Mouse (Mus musculus) heart, embryonic 12.5 days (tissue): ENCODE data around the gene Pde4d. TPM values are rescaled to one million over a fixed set of nuclear protein-coding genes. Genes with fewer than 3 reads are reported as not detected.

Experiments used
- ATAC-seq: fragments of 200-750 bp; cut with Nextera tagmentation; 2 replicates; pipeline ENCODE4 v1.8.0; 2017; ENCODE audit warnings: moderate TSS enrichment, moderate library complexity; ENCODE audit not compliant: insufficient number of reproducible peaks, low FRiP score
- H3K27ac ChIP-seq: fragments of 300-500 bp; sonication (generic); 2 replicates; pipeline ENCODE4 v1.5.1; 2016; ENCODE audit warnings: mild to moderate bottlenecking, moderate library complexity; ENCODE audit not compliant: poor library complexity, severe bottlenecking
- H3K27me3 ChIP-seq: fragments of 300-500 bp; sonication (generic); replicated peaks from 2 replicates; pipeline ENCODE4 v1.6.1; 2016; ENCODE audit warnings: mild to moderate bottlenecking, moderate library complexity
- H3K36me3 ChIP-seq: fragments of 300-500 bp; sonication (generic); 2 replicates; pipeline ENCODE4 v1.6.1; 2016; ENCODE audit warnings: mild to moderate bottlenecking, moderate library complexity
- H3K4me1 ChIP-seq: fragments of 300-500 bp; sonication (generic); replicated peaks from 2 replicates; pipeline ENCODE4 v1.6.1; 2016; ENCODE audit warnings: mild to moderate bottlenecking
- H3K4me2 ChIP-seq: fragments of 300-500 bp; sonication (generic); 2 replicates; pipeline ENCODE4 v1.6.1; 2016; ENCODE audit warnings: mild to moderate bottlenecking, moderate library complexity
- H3K4me3 ChIP-seq: fragments of 300-500 bp; sonication (generic); 2 replicates; pipeline ENCODE4 v1.5.1; 2016; ENCODE audit warnings: mild to moderate bottlenecking
- H3K9ac ChIP-seq: fragments of 300-500 bp; sonication (generic); 2 replicates; pipeline ENCODE4 v1.6.1; 2016; ENCODE audit warnings: mild to moderate bottlenecking, moderate library complexity
- H3K9me3 ChIP-seq: fragments of 300-500 bp; sonication (generic); replicated peaks from 2 replicates; pipeline ENCODE4 v1.6.1; 2016; ENCODE audit warnings: mild to moderate bottlenecking, moderate library complexity
- WGBS: fragments of 180-500 bp; shearing (Covaris S2); methylation state at CpG from one replicate; pipeline ENCODE4 v1.1.7; 2016; 5-methylcytosine and 5-hydroxymethylcytosine counted together
- polyA plus RNA-seq: library from polyadenylated mRNA; unstranded; fragments of >200 nt; fragmentation: Nextera tagmentation; extraction: Ambion mirVana; gene quantifications from 2 replicates; pipeline ENCODE4 v1.2.1, GENCODE M21; 2016

Pde4d gene
- polyA plus RNA-seq, 1 experiment from 2014 or later: 34.2 TPM

DNA sequence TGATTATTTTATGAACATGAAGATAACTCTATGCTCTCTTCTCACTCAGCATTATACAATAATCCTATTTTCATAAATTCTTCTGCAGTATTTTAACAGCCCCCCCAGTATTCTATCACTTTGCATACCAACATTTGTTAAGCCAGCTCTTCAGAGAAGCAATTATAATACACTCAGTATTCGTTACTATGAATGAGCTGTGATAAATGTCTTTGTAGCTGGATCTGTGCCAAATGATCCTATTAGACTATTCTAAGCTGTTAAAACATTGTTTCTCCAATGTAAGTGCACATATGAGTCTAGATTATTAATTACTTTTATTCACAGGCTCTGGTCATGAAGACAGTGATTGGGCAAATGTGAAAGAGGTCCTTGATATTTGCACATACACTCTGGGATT lies 575.0 kb downstream of the Pde4d start:
- H3K36me3 ChIP-seq: no peaks in the 10 kb centered on the region
- H3K27me3 ChIP-seq: no peaks in the 10 kb centered on the region
- WGBS: 68% methylated on average over 1 of the region's 1 CpGs
- no peak overlapping the region for H3K9ac ChIP-seq
- no peaks in the 10 kb centered on the region for H3K4me1 ChIP-seq
- no peak for ATAC-seq
- no peak overlapping the region for H3K4me3 ChIP-seq
- H3K4me2 ChIP-seq: no peak overlapping the region
- no peak overlapping the region for H3K27ac ChIP-seq
- no peaks in the 10 kb centered on the region for H3K9me3 ChIP-seq

GRCm38 (mm10) chr13:109047126-109047525 lies 597.4 kb downstream of the Pde4d start:
- no peak overlapping the region for H3K4me2 ChIP-seq
- H3K4me3 ChIP-seq: no peak overlapping the region
- H3K9ac ChIP-seq: no peak overlapping the region
- no peak for ATAC-seq
- 72% methylated on average over 7 of the region's 7 CpGs for WGBS
- H3K27ac ChIP-seq: no peak overlapping the region
- H3K36me3 ChIP-seq: no peaks in the 10 kb centered on the region
- no peaks in the 10 kb centered on the region for H3K4me1 ChIP-seq
- no peaks in the 10 kb centered on the region for H3K27me3 ChIP-seq
- H3K9me3 ChIP-seq: no peaks in the 10 kb centered on the region

- Histone ChIP-seq H3K9me3 (no peaks in the 10 kb centered on the region), H3K9ac (no peak overlapping the region), H3K27me3 (no peaks in the 10 kb centered on the region), H3K4me2 (no peak overlapping the region), H3K4me3 (no peak overlapping the region), H3K36me3 (no peaks in the 10 kb centered on the region), H3K27ac (no peak overlapping the region), H3K4me1 (no peaks in the 10 kb centered on the region)
- no peak for ATAC-seq
- WGBS: 60% methylated on average over 2 of the region's 2 CpGs
Observed at GRCm38 (mm10) chr13:109052805-109053204, 603.1 kb downstream of the Pde4d start.

DNA sequence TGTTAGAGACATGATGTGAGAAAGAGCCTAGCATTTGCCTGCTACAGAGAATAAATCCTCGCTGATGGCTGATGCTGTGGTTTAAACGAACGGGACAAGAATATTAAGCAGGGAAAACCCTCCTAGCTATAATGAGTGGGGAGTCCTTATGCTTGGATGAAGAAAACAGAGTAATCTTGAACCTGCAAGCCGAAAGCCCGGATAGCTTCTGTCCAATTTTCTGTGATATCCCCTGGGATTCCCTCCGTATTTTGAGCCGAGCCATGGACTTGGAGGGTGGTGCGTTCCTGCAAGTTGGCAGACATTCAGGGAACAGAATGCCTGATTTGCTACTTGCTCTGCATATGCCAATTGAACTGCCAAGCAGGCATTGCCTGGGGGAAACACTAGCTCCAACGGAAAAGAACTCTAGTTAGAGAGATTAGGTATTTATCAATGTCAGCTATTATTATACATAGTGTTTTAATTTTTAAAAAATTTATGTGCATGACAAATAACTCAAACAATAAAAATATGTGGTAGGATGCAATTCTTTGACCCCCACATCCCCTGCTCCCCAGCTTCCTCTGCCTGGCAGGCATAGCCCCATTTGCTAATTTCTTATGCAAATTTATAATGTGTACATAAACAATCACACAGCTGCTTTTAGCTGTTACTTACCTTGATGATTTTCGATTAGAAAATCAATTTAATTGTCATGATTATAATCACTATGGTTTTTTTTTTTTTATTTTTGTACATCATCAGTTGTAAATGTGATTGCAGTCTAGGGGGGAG lies 603.7 kb downstream of the Pde4d start:
- ATAC-seq: no peak
- no peaks in the 10 kb centered on the region for H3K4me1 ChIP-seq
- no peaks in the 10 kb centered on the region for H3K27me3 ChIP-seq
- no peak overlapping the region for H3K27ac ChIP-seq
- H3K4me3 ChIP-seq: no peak overlapping the region
- 67% methylated on average over 10 of the region's 10 CpGs for WGBS
- no peaks in the 10 kb centered on the region for H3K9me3 ChIP-seq
- H3K9ac ChIP-seq: no peak overlapping the region
- no peaks in the 10 kb centered on the region for H3K36me3 ChIP-seq
- no peak overlapping the region for H3K4me2 ChIP-seq

- no peak for ATAC-seq
- no peaks in the 10 kb centered on the region for H3K36me3 ChIP-seq
Observed at GRCm38 (mm10) chr13:109058045-109058444, 608.3 kb downstream of the Pde4d start.

DNA sequence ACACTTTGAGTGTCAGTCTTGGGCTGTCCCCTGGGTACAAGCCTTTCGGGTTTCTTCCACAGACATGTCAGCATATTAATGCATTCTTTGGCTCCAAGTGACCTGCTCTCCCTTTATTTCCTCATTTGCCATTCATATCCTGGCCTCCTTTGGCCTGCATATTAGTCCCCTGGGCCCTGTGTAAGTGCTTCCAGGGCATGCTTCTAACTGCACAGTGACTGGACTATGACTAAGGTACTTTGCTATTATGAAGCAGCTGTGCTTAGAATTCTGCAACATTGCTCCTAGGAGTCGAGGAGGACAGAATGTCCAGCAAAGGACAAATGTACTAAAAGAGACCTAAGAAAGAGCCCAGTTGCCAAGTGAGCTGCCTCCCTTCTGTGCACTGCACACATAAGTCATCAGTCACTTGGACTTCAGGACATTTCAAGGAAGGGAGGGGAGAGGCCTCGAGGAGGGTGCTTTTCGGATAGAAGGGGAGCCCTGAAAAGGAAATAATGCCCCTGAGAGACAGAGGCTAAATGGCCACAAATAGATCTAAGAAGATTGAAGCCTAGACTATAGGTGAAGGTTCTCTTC lies 616.9 kb downstream of the Pde4d start:
- Histone ChIP-seq H3K36me3 (no peaks in the 10 kb centered on the region), H3K9me3 (no peaks in the 10 kb centered on the region), H3K4me1 (no peaks in the 10 kb centered on the region), H3K27ac (no peak overlapping the region), H3K4me3 (no peak overlapping the region), H3K27me3 (no peaks in the 10 kb centered on the region), H3K4me2 (no peak overlapping the region), H3K9ac (no peak overlapping the region)
- no peak for ATAC-seq
- WGBS: 65% methylated on average over 4 of the region's 4 CpGs

More at GRCm38 (mm10) chr13:109058045-109058444, 608.3 kb downstream of the Pde4d start:
- H3K27ac ChIP-seq: no peak overlapping the region
- WGBS: 18% methylated on average over 4 of the region's 4 CpGs
- H3K9ac ChIP-seq: no peak overlapping the region
- no peak overlapping the region for H3K4me2 ChIP-seq
- no peaks in the 10 kb centered on the region for H3K9me3 ChIP-seq
- H3K4me1 ChIP-seq: no peaks in the 10 kb centered on the region
- H3K4me3 ChIP-seq: no peak overlapping the region
- no peaks in the 10 kb centered on the region for H3K27me3 ChIP-seq

DNA sequence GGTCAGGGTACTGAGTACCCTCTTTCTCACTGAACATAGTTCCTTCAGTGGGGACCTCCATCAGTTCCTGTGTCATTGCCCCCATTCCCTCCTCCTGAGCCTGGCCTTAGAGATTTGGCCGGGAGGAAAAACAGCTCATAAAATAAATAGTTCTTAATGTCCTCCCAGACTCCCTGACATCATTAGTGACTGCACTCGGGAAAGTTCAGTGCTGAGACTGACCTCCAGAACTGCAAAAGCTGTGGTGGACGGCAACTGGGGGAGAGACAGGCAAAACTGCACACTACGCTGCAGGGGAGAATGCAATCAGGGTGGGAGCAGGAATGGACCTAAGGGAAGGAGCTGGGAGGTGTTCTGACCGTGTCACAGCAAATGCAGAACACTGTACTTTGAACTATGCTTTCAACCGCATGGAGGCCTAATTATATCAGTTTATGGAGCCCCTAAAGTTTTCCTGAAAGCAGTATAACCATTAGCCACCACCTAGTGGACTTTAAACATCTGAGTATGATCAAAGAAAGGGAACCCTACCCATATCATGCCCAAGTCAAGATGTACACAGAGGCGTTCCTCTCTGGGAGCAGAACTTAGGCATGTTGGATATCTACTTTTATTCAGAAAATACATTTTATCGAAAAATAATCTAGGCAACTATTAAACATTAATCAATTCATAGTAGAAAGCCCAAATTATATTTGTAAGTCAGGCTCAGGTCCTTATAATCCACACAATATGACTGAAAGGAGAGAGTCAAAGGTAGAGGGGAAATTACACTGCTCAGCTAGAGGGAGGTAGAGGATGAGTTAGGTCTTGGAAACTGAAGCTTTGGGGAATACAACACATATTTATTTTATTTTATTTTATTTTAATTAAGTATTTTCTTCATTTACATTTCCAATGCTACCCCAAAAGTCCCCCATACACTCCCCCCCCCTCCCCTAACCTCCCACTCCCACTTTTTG lies 618.8 kb downstream of the Pde4d start:
- no peak for ATAC-seq
- 62% methylated on average over 8 of the region's 8 CpGs for WGBS
- Histone ChIP-seq H3K9me3 (no peaks in the 10 kb centered on the region), H3K4me2 (no peak overlapping the region), H3K36me3 (no peaks in the 10 kb centered on the region), H3K9ac (no peak overlapping the region), H3K4me3 (no peak overlapping the region), H3K27me3 (no peaks in the 10 kb centered on the region), H3K27ac (no peak overlapping the region), H3K4me1 (no peaks in the 10 kb centered on the region)

DNA sequence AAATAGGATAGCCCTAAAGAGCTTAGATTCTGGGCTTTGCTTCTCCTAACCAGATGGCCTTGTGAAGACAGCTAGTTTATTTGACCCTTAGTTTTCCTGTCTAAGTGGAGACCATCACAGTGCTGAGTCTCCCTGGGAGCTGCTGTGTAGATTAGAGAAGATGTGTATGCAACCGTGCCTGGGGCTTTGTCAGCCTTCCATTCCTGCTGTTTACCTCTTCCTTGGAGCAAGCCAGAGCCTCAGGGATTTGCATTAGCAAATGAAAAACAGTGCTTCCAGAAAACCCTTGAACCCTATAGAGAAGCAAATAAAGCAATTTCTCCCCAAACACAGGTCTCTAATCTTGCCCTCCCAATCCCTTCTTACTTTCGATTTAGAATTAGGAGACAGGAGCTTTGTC lies 623.6 kb downstream of the Pde4d start:
- H3K27me3 ChIP-seq: no peaks in the 10 kb centered on the region
- 31% methylated on average over 2 of the region's 2 CpGs for WGBS
- no peaks in the 10 kb centered on the region for H3K4me1 ChIP-seq
- no peak overlapping the region for H3K27ac ChIP-seq
- no peak overlapping the region for H3K9ac ChIP-seq
- ATAC-seq: no peak
- no peaks in the 10 kb centered on the region for H3K9me3 ChIP-seq
- no peak overlapping the region for H3K4me3 ChIP-seq
- H3K36me3 ChIP-seq: no peaks in the 10 kb centered on the region
- no peak overlapping the region for H3K4me2 ChIP-seq

DNA sequence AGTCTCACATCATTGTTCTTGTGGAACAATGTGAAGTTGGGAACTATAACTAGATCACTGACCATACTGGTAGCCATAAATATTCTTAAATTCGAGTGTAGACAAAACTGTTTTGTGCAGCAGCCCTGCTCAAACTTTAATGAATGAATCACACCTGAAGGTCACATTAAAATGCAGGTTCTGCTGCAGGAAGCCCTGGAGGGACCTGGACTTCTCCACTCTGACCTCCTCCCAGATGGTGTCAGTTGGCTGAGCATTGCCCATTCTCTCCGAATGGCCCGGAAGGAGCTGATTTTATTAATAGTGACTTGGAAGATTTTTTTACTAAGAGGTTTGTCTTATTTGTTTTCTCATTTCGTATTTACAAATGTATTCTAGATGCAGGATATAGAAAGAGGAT lies 624.3 kb downstream of the Pde4d start:
- ATAC-seq: no peak
- 51% methylated on average over 4 of the region's 4 CpGs for WGBS
- Histone ChIP-seq H3K4me3 (no peak overlapping the region), H3K27ac (no peak overlapping the region), H3K9me3 (no peaks in the 10 kb centered on the region), H3K9ac (no peak overlapping the region), H3K27me3 (no peaks in the 10 kb centered on the region), H3K36me3 (no peaks in the 10 kb centered on the region), H3K4me1 (no peaks in the 10 kb centered on the region), H3K4me2 (no peak overlapping the region)

- no peaks in the 10 kb centered on the region for H3K27me3 ChIP-seq
- 83% methylated on average over 3 of the region's 3 CpGs for WGBS
- no peak for ATAC-seq
- no peaks in the 10 kb centered on the region for H3K36me3 ChIP-seq
- no peak overlapping the region for H3K4me3 ChIP-seq
- H3K27ac ChIP-seq: no peak overlapping the region
- H3K9ac ChIP-seq: no peak overlapping the region
- H3K4me1 ChIP-seq: no peaks in the 10 kb centered on the region
- no peaks in the 10 kb centered on the region for H3K9me3 ChIP-seq
- no peak overlapping the region for H3K4me2 ChIP-seq
Observed at GRCm38 (mm10) chr13:109092654-109093053, 642.9 kb downstream of the Pde4d start.

- no peak overlapping the region for H3K9ac ChIP-seq
- no peaks in the 10 kb centered on the region for H3K9me3 ChIP-seq
- H3K4me3 ChIP-seq: no peak overlapping the region
- no peaks in the 10 kb centered on the region for H3K27me3 ChIP-seq
- H3K36me3 ChIP-seq: no peaks in the 10 kb centered on the region
- H3K4me2 ChIP-seq: no peak overlapping the region
- ATAC-seq: no peak
- H3K27ac ChIP-seq: no peak overlapping the region
- WGBS: 67% methylated on average over 2 of the region's 2 CpGs
- no peaks in the 10 kb centered on the region for H3K4me1 ChIP-seq
Observed at GRCm38 (mm10) chr13:109096654-109097053, 646.9 kb downstream of the Pde4d start.
